Mouse (Mus musculus): ENCODE data around the gene Vangl1.

DNA sequence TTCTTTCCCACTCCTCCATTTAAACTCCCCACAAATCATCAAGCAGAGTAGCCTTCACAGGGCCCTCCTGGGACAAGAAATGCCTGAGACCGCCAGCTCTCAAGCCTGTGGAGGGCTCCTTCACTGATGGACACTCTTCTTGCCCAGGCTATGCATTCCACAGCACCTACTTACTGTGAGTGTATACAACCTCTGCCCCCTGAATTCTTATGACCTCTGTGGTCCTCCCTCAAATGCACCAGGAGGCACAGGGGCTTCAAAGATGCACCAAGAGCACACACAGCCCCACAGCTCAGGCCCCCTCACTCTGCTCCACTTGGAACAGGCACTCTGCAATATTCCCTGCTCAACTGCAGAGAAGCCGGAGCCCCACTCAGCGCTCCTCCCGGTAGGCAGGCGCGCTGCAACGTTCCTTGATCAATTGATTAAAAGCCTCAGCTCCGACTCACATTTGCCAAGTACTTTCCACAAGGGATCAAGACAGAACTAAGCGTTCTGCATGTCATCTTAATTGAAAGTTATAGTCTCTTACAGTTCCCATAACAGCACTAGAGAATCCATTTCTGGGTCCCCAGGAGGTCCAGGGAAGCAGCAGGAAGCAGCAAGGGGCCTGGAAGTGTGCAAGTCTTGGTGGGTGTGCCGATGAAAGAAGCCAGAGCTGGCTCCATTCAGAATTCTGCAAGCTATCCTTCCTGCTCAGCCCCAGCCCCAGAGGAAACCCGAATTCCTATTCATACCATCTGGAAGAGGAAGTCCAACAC, 10.0 kb downstream of the Vangl1 start:
- TF ChIP-seq CTCF (IDR thresholded peaks at IDR 0.05), result no peak
- TF ChIP-seq EP300 (IDR thresholded peaks at IDR 0.05), result no peak
